Mouse (Mus musculus) cerebellum, adult 2 months (tissue): ENCODE results near the gene Lrrc36.

ENCODE experiments used
- CTCF ChIP-seq: fragments of 200-500 bp; IDR thresholded peaks from 2 replicates; pipeline ENCODE4 v1.5.1; 2011; ENCODE audit warnings: low read depth, mild to moderate bottlenecking, control low read depth, low read length, moderate library complexity, borderline replicate concordance; ENCODE audit not compliant: insufficient read depth
- POLR2A ChIP-seq: fragments of 200-500 bp; IDR thresholded peaks from 2 replicates; pipeline ENCODE4 v1.6.1; 2011; ENCODE audit warnings: low read length, control low read depth, borderline replicate concordance; ENCODE audit not compliant: insufficient read depth

DNA sequence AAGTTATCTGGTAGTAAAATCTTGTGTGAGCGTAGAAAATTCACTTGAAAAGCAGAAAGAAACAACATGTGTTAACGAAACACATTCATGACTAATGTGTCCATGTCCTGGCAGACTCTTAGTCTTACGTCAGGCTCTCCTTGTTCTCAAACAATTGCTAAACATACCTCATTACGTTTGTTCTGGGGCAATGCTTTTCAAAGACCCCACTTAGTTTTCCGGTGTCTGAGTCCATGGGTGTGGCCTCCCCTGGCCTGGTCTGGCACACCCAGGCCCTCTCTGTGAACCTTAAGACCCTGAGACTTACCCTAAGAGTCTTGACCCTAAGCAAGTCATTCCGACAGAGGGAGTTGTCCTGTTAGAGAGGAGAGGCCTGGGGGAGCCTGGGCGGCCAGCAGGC, 19.5 kb upstream of the Lrrc36 start:
- TF ChIP-seq CTCF (no peak), POLR2A (no peak)
